Mouse (Mus musculus): Measurements from ENCODE around the gene Dysf.

Gene Dysf

DNA sequence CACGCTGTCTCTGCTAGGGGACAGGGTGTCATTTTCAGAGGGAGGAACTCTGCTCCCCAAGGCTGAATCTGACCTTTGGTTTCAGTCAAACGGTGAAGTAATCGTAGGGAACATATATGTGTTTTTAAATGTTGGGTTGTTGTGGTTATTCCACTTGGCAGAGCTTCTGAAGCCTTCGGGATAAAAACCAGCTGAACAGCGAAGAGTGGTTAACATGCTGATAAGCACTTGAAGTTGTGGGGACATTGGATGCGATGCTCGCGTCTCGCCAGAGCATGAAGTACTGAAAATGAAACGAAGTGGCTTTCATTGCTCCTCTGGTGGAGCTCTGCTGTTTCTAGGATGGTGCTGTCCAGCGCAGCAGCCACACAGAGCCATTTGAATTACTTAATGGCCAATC, 102.7 kb downstream of the Dysf start:
- DNase-seq (ENCODE audit: low read depth, low spot score): no peak

DNA sequence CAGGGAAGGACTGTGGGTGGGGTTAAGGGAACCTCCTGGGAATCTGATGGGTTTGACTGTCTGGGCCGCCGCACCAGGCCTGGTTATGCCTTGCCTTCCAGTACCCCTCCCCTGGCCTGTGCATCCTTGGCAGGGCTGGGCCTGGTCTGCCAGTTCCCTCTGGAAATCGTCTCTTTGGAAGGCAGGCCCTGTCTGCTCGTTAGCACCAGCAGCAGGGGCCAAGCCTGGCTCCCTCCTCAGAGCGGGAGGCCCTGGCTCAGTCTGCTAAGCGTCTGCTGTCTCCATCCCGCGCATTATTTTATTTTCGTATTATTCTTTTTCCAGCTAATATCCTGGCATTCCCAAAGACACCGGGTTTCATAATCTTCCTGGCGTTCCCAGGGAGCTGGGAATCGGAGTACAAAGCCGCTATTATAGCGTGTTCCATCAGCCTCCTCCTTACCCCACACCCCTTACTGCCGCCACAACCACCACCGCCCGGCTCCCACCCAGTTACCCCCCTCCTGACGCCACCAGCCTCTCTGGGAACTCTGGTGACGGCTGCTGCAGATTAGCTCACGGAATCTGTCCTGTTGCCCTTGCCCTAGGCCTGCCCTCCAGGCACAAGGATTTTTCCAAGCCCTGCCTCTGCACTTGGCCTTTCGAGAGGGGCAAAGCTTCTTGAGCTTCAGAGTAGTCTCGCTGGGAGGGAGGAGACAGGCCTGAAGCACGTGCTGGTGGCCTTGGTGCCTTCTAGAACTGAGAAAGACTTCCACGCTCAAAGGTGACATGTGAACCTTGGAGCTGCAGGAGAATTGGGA, 111.5 kb downstream of the Dysf start:
- no peak for DNase-seq (ENCODE audit: low read depth, low spot score)

DNA sequence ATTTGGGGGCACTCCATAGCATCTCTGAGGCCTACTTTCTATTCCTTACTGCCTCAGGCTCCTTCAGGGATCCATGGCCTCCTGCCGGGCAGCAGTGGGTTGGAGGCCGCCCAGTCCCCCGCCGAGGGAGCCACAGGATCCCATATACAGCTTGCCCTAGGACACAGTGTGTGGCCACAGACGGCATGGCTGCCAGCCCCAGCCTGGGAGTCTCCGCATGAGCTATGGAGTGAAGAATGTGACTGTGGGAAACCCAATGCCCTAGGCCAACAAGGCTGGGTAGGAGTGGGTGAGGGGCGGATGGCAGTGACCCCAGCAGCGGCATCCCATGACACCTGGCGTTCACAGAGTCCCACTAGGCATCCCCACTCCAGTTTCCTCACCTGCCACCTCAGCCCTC, 116.2 kb downstream of the Dysf start:
- DNase-seq (ENCODE audit: low read depth, low spot score): no peak

DNA sequence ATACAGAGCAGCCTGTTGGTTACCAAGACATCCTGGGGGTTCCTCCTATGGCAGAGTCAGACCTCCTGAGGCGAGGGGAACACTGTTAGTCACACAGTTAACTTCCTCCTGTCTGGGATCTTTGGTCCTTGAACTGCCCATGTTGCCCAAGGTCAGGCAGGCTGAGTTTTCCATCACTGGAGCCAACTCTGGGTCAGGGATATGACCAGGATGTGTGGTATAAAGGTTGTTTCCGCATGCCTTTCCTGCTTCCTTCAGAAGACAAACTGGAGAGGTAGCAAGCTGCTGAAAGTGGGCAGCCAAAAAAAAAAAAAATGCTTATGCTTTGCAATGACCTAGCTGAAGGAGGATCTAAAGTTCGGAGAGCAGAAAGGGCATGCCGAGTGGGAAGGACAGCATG, 116.7 kb downstream of the Dysf start:
- no peak for DNase-seq (ENCODE audit: low read depth, low spot score)

DNA sequence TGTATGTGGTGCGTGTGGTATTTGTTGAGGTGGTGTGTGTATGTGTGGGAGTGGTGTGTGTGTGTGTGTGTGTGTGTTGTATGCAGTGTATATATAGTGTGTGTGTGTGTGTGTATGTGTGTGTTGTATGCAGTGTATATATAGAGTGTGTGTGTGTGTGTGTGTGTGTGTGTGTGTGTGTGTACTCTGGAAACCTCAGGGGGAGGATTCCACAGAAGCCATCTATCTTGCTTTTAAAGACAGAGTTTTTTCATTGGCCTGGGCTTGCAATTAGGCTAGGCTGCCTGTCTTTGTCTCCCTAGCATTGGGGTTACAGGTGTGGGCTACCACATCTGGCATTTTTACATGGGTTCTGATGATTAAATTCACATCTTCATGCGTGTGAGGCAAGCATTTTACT, 119.8 kb downstream of the Dysf start:
- DNase-seq (ENCODE audit: low read depth, low spot score): no peak

DNA sequence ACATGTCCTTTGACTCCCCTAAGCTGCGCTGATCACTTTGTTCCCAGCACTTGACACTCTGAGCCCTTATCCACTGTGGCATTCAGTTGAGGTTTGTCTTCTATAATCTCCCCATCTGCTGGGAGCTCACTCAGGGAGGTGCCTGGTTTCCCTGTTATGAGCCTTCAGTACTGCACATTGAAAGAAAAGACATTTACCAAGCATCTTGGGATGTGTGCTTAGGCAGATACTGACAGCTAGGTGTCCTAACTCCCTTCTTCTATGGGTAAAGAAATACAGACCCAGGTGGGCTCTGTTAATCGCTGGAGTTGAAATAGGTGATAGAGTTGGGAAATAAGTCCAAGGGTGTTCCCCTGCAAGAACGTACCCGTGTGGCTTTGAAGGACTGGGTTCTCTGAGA, 122.5 kb downstream of the Dysf start:
- DNase-seq (ENCODE audit: low read depth, low spot score): no peak

DNA sequence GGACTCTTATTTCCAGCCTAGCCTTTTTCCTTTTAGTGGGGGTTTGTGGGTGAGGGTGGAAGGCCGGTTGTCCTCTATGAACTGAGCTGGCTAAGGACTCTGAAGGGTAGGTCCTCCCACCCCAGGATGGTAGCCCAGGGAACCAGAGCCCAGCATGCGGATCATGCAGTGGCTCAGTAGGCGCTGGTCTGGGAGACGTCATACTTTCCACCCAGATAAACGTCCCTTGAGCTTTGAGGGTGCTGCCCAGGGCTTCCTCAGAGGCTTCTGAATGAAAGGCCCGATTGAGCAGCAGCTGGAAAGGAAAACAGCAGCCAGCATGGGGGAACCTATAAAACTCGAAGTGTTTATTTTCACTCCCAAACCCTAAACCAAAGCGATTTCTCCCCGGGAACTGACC, 123.1 kb downstream of the Dysf start:
- DNase-seq (ENCODE audit: low read depth, low spot score): no peak

DNA sequence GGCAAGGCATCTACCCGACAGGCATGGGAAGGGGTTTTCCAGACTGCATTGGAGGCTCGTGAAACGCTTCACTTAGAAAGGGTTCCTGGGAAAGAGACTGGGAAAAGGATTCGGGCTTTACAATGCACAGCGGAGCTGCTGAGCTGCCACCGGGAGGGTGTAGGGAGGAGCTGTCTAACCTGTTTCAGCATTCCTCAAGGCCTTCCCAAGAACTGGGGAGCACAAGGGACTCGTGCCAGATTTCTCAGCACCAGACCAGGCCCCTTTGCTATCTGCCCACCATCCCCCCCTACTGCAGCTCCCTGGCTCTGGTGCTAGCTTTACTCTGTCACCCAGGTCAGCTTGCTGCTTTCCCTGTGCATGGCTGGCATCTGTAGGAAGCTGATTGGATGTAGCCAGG, 124.7 kb downstream of the Dysf start:
- DNase-seq (ENCODE audit: low read depth, low spot score): no peak

DNA sequence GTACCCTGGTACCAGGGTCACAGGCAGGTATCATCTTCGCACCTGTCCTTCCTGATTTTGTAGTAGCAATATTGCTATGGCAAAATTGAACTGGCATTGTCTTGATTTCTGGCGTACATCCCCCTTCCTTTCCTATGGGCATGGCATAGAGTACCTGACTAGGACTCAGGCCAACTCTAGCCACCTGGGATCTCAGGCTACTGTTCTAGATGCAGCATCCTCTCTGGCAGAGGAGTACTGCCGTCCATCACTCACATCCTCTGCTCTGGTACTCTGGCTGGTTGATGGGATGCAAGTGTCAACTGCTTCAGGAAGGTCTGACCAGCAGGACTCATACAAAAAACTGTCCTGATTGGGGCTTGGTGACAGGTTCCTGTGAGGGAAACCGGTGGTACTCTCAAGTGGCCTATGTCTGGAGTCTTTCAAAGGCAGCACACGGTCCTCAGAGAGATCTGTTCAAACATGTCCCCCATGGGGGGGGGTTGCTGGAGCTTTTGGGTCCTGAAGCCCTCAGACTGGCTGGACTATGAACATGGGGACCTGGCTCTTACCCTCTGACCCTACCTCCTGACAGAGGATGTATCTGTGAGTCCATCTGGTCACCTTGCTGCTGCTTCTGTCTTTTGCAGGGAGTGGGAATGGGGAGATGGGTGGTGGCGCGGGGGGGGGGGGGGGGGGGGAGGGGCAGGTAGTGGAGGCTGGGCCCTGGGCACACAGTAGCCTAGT, 125.8 kb downstream of the Dysf start:
- DNase-seq (ENCODE audit: low read depth, low spot score): no peak

DNA sequence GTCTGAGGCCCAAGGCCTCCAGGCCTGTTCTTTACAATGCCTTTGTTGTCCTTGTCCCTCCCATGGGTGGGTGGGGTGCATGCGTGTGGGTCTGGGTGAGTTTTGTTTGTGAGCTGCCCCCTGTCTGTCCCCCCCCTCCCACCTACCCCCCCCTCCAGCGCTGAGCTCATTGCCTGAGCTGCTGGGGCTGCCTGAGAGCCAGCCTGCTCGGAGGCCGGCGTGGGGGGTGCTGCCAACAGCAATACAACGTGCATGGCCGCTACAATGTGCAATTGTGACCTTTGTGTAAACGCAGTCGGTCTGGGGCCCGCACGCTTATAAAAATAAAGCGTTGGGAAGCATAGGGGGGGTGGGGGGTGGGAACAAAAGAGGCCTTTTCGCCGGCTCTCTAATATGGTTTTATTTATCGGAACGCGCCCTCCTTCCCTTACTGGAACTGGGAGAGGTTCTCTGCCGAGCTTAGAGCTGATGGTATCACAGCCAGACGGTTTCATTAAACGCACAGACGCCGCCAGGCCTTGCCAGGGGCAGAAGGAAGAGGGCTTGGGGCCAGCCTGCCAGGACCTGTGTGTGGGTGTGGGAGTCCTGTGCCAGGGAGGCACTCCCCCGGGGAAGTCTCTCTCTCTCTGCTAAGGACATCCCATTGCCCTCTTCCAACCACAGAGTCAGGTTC, 126.5 kb downstream of the Dysf start:
- no peak for DNase-seq (ENCODE audit: low read depth, low spot score)

DNA sequence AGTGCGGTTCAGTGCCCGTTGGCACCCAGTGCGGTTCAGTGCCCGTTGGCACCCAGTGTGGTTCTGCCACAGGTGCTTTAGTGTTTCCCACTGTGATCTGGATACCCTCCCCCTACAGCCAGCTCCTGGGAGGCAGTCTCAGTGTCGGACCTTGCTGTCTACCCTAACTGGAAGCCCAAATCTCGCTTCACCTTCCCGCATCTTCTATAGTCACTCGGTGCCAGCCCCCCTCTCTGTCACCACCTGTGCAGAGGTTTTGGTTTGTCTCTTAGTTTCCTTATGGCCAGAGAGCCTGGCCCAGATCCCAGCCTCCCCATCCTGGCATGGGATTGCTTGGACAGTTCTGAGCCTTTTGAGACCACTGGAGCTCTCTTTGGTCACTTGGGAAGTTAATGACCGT, 127.3 kb downstream of the Dysf start:
- DNase-seq (ENCODE audit: low read depth, low spot score): no peak

DNA sequence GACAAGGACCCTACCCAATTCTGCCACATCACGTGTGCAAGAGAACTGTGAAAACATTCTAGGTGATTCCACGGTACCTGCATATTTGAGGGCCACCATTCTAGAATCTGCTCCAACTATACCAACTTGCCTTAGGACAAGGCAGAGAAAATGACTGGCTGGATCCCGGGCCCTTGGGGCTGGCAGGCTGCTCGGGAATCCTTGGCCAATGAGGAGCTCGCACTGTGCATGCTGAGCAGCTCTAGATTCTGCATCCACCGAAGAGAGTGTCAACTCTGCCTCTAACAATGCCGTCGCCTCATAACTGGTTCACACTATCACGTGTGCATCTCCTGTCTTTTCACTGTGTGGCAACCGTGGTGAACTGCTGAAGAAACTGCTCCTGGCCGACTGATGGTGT, 128.0 kb downstream of the Dysf start:
- no peak for DNase-seq (ENCODE audit: low read depth, low spot score)

DNA sequence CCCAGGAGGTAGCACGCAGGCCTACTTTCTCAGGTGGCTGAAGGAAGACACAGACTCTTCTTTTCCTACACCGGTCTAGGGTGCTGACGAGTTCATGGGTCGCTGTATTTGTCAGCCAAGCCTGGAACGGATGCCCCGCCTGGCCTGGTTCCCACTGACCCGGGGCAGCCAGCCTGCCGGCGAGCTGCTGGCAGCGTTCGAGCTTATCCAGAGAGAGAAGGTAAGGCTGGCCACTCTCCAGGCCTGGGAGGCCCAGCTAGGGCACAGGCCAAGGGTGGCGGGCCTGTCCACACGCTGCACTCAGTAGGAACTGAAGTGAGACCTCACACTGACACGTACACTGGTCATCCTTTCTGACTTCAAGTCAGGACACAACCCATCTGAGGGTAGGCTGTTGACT, 131.5 kb downstream of the Dysf start:
- peak; percentile 82 for DNase-seq (ENCODE audit: low read depth, low spot score)

DNA sequence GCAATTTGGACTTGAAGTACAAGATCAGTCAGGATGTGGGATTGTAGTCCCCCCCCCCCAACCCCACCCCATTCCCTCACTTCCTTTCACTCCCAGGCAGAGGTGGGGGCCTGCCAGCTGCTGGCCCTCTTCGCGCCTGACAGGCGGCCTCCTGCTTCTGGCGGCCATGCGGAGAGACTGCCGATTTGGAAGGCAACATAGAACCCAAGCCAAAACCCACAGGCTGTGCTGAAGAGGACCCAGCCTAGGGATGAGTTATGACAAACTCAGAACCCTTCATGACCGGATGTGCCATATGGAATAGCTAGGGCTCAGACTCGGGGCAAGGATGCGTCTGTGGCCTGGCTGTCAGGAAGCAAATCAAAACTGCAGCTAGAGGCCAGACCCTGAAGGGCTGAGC, 134.1 kb downstream of the Dysf start:
- no peak for DNase-seq (ENCODE audit: low read depth, low spot score)

DNA sequence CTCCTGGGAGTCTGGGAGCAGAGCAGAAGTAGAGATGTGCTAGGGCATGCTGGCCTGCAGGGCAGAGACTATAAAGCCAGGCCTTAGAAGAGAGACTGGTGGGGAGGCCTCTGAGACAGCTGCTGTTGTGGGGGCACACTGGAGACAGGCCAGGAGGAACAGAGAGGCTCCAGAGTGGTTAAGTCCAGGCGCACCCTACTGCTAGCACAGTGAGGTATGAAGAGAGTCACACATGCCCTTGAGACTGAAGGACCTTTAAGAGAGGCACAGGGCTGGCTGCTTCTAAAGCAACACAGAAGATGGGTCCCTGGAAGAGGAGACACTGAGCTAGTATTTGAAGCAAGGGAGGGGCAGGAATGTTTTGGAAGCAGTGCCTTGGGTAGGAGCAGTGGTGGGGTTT, 134.9 kb downstream of the Dysf start:
- no peak for DNase-seq (ENCODE audit: low read depth, low spot score)

DNA sequence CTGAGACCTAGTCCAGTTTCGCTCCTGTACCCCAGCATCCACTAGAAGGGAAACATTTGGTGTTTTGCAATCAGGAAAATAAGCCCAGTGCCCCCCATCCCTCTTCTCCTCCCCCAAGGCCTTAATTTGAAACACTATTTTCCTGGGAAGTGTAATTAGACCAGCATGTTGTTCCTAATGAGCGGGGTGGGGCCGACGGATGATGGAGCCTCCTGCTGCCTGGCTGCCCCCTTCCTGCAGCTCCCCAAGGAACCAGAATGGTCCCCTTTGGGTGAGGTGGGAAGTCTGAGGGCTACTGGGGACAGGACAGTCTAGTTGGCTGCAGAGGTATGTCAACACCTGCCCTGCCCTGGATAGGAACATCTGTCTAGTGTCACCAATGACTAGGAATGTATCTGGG, 136.0 kb downstream of the Dysf start:
- no peak for DNase-seq (ENCODE audit: low read depth, low spot score)

DNA sequence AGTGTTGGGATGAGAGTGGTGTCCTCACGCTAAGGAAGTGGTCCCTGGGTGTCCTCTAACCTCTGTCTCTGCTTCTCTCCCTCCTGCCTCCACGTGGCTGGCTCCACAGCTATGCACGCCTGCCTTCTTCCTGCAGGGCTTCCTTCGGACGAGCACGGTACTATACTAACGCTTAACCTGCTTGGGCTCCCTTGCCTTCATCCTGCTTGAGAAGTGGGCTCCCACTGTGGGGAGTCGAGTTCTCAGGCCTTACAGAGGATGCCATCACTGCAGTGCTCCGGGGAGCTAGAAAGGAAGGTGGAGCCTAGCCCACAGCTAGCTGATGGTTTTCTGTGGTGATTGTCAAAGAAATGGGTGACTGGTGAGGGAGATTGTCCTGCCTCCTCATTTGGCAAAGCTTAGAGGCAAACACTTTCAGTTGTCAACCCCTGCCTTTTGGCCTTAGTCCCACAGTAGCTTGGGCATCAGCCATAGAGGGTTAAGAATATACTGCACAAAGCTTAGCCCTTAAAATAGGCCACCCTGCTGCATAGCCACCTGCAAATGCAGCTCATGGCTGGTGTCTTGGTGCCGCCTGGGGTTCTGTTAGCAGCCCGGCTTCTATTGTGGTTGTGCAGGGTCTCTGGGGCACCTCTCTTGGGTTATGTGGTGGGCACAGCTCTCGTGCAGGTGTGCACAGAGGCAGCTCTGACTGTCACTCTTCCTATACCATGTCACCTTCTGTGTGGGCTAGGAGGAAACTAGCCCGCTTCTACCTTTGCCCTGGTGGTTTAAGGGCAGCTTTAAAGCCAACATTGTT, 139.0 kb downstream of the Dysf start:
- DNase-seq (ENCODE audit: low read depth, low spot score): no peak

DNA sequence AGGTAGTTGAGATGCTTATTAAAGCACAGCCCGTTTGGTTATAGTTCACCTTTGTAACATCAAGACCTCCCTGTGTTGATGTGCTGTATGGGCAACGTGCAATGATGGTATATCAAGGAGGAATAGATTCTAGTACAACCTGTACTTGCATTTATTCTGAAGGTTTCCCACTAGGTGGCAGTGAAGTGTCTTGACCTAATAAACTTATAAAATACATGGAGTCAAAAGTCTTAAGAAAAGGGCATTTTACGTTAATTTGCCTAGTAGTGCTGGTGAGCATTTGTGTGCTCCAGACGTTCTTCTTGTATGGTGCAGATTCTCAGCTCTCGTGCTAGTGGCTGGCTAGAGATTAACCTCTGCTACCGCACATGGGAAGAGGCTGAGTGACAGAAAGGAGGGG, 140.1 kb downstream of the Dysf start:
- no peak for DNase-seq (ENCODE audit: low read depth, low spot score)

DNA sequence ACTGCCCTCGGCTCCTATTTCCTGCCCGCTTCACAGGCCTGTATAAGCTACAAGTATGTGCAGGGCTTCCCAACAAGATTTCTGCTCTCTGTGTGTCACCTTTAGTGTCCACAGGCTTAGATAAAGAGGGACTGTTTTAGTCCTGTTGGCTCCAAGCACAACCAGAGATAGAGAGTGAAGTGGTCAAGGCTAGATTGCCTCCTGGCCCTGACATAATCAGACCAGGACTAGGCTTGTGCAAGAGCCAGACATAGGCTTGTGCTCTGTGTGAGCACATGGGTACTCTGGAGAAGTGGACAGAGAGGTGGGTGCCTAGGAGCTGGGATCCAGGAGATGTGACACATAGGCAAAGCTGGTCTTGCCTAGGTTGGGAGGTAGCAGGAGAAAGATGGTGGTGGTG, 146.1 kb downstream of the Dysf start:
- DNase-seq (ENCODE audit: low read depth, low spot score): no peak

DNA sequence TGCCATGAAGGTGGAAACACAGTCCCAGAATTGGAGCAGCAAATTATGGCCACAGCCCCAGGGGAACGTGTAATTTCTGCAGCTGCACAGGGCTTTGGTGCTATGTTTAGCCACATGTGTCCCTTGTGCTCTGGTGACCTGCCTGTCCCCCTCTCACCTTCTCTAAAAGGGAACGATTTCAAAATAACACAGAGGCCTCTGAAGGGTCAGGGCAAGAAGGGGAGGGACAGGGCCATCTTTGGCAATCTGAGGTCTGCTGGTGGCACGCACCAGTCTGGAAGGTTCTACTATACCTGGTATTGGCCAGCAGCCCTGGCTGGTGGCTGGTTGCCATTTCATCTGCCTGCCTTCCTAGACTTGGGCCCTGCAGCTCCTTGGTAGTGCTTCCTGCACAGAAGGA, 147.4 kb downstream of the Dysf start:
- peak; percentile 73 for DNase-seq (ENCODE audit: low read depth, low spot score)

DNA sequence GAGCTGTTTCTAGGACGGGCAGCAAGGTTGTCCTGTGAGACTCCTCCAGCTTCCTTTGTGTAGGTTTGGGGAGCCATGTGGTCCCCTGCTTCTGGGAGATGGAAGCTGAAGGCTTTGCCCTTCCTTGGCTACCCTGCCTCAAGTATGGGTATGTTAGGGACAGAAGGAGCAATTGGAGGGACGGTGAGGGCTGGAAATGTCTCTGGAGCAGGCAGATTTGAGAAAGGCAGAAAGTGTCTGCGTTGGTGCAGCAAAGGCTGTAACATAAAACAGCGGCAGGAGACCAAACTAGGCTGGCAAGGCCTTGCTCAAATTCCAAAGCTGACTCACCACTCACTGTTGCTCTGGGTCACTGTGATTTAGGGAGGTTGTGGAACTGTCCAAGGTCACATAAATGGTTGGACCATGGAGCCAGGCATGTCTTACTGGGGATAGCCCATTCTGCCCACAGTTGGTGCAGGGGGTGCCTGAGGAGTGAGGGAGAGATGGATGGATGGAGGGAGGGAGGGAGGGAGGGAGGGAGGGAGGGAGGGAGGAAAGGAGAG, 148.2 kb downstream of the Dysf start:
- no peak for DNase-seq (ENCODE audit: low read depth, low spot score)

DNA sequence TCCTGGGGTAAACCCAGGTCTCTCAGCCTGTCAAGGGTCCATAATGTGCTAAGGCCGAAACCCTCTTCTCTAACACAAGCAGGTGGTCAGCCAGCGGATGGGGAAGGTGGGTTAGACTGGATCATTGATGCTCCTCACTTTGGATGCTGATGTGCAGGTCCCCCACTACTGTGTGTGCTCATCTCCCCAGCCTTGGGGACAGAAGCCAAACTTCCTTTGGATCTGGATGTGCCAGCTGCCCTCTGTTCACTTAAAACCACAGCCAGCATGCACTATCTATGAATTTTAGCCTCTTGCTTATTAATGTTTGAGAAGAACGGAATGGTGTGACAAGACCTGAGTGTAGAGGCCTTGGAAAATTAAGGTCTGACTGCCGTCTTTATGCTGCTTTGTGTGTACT, 150.7 kb downstream of the Dysf start:
- DNase-seq (ENCODE audit: low read depth, low spot score): no peak
